Mouse (Mus musculus): Measurements from ENCODE around the gene Atg5. TPM values are rescaled to one million over a fixed set of nuclear protein-coding genes. Genes with fewer than 3 reads are reported as not detected.

Atg5 gene
- polyA plus RNA-seq, 1 experiment from 2014 or later: 53.7 TPM

DNA sequence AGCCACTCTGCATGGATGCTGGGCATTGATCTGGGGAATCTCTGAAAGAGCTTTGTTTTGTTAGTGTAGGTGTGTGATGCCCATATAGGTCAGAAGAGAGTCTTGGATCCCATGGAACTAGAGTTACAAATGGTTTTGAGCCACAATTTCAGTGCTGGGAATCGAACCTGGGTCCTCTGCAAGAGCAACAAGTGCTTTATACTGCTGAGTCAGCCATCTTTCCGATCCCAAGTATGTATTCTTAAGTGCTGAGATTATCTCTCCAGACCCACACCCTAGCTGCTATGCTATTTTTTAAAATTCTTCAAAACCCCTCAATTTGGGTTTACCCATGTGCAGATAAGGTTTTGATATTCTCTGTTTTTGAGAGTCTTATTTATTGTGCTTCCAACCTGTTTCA lies 22.7 kb downstream of the Atg5 start:
- H3K4me1 ChIP-seq (replicated peaks): no peaks in the 10 kb centered on the region
- WGBS: 96% methylated on average over 2 of the region's 2 CpGs
- H3K36me3 ChIP-seq: peaks cover 3% of the 10 kb centered on the region
- H3K4me2 ChIP-seq (replicated peaks): no peak overlapping the region
- no peaks in the 10 kb centered on the region for H3K27me3 ChIP-seq (replicated peaks)
- no peaks in the 10 kb centered on the region for H3K9me3 ChIP-seq
- H3K9ac ChIP-seq: no peak overlapping the region
- H3K4me3 ChIP-seq (replicated peaks): no peak overlapping the region
- no peak overlapping the region for H3K27ac ChIP-seq
- no peak for ATAC-seq

DNA sequence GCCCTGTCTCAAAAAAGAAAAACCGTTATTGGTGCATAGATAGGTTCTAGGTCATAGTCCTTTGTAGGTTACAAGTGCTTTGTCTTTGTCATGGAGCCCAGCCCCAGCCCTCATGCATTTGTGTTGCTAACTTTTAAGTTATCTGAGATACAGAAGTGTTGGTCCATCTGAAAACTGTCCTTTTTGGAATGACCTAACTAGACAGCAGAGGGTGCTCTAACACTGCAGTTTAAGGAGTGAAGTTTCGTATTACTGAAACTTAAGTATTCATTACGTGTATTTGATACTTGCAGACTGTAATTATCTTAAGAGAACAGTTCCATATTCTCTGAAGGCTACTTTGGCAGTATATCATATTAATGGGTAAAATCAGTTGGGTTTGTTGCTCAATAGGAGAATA lies 24.0 kb downstream of the Atg5 start:
- peaks cover 3% of the 10 kb centered on the region; the same call in 1 of the 2 replicates for H3K36me3 ChIP-seq
- H3K4me3 ChIP-seq (replicated peaks): no peak overlapping the region
- H3K27ac ChIP-seq: no peak overlapping the region
- no peak overlapping the region for H3K4me2 ChIP-seq (replicated peaks)
- H3K4me1 ChIP-seq (replicated peaks): no peaks in the 10 kb centered on the region
- 50% methylated on average over 3 of the region's 3 CpGs for WGBS
- ATAC-seq: no peak
- H3K9ac ChIP-seq: no peak overlapping the region
- no peaks in the 10 kb centered on the region for H3K27me3 ChIP-seq (replicated peaks)
- H3K9me3 ChIP-seq: no peaks in the 10 kb centered on the region

- no peaks in the 10 kb centered on the region for H3K27me3 ChIP-seq (replicated peaks)
- no peaks in the 10 kb centered on the region for H3K4me1 ChIP-seq (replicated peaks)
- H3K4me3 ChIP-seq (replicated peaks): no peak overlapping the region
- peaks cover 4% of the 10 kb centered on the region for H3K36me3 ChIP-seq
- no peak overlapping the region for H3K27ac ChIP-seq
- no peak overlapping the region for H3K4me2 ChIP-seq (replicated peaks)
- 79% methylated on average over 9 of the region's 9 CpGs for WGBS
- no peak for ATAC-seq
- no peak overlapping the region for H3K9ac ChIP-seq
- H3K9me3 ChIP-seq: no peaks in the 10 kb centered on the region
Observed at GRCm38 (mm10) chr10:44299165-44299564, 31.0 kb downstream of the Atg5 start.

DNA sequence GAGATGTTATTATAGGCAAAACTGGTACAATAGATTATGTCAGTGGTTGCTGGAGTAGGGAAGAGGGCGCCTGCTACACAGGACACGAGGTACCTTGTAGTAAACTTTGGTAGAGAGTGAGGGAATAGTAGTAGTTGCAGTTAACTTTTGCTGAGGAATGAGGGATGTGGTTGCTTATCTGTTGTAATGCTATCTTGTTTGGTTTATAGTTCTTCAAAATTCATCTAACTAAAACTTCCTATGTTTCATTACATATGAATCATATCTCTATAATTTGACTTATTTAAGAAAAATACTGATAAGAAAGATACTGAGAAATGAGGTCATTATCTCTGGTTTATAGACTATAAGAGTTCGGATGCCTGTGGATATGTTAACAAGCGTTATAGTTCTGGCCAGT lies 31.9 kb downstream of the Atg5 start:
- no peaks in the 10 kb centered on the region for H3K9me3 ChIP-seq
- no peak overlapping the region for H3K27ac ChIP-seq
- peaks cover 6% of the 10 kb centered on the region for H3K36me3 ChIP-seq
- no peak overlapping the region for H3K4me3 ChIP-seq (replicated peaks)
- WGBS: 80% methylated on average over 4 of the region's 4 CpGs
- H3K4me2 ChIP-seq (replicated peaks): no peak overlapping the region
- ATAC-seq: no peak
- H3K4me1 ChIP-seq (replicated peaks): no peaks in the 10 kb centered on the region
- H3K27me3 ChIP-seq (replicated peaks): no peaks in the 10 kb centered on the region
- H3K9ac ChIP-seq: no peak overlapping the region

- Histone ChIP-seq H3K27ac (no peak overlapping the region), H3K4me1 (replicated peaks) (no peaks in the 10 kb centered on the region)
- WGBS: 95% methylated on average over 15 of the region's 15 CpGs
Observed at GRCm38 (mm10) chr10:44303648-44304329, 35.6 kb downstream of the Atg5 start.

DNA sequence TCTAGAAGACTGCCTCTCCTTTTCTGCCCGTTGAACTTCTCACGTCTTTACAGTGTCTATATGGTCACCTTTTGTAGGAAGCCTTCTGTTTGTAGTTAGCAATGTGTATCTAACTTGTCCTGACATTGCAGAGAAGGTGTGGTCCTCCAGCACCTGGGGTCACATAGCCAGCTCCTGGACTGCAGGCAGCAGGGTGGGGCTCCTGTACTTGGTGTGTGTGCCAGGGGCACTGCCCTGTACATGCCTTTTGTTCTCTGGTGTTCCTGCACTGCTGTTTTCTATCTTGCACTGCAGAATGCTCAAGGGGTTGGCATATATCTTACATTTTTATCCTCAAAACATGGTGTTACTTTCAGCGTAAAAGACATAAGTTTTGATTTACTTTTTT lies 36.2 kb downstream of the Atg5 start:
- Histone ChIP-seq H3K27me3 (replicated peaks) (no peaks in the 10 kb centered on the region), H3K4me3 (replicated peaks) (no peak overlapping the region), H3K27ac (no peak overlapping the region), H3K4me2 (replicated peaks) (no peak overlapping the region), H3K9me3 (no peaks in the 10 kb centered on the region), H3K9ac (no peak overlapping the region), H3K36me3 (peaks cover 6% of the 10 kb centered on the region), H3K4me1 (replicated peaks) (no peaks in the 10 kb centered on the region)
- 87% methylated on average over 3 of the region's 3 CpGs for WGBS
- no peak for ATAC-seq

More at GRCm38 (mm10) chr10:44303648-44304329, 35.6 kb downstream of the Atg5 start:
- no peak for ATAC-seq
- no peaks in the 10 kb centered on the region for H3K27me3 ChIP-seq (replicated peaks)
- H3K36me3 ChIP-seq: peaks cover 6% of the 10 kb centered on the region
- H3K4me3 ChIP-seq (replicated peaks): no peak overlapping the region
- no peak overlapping the region for H3K4me2 ChIP-seq (replicated peaks)
- H3K9me3 ChIP-seq: no peaks in the 10 kb centered on the region
- no peak overlapping the region for H3K9ac ChIP-seq

- Histone ChIP-seq H3K4me3 (replicated peaks) (no peak overlapping the region), H3K4me2 (replicated peaks) (no peak overlapping the region), H3K27me3 (replicated peaks) (no peaks in the 10 kb centered on the region), H3K4me1 (replicated peaks) (no peaks in the 10 kb centered on the region), H3K9me3 (no peaks in the 10 kb centered on the region), H3K36me3 (peaks cover 6% of the 10 kb centered on the region), H3K9ac (no peak overlapping the region), H3K27ac (no peak overlapping the region)
- no peak for ATAC-seq
- 82% methylated on average over 3 of the region's 3 CpGs for WGBS
Observed at GRCm38 (mm10) chr10:44304845-44305244, 36.7 kb downstream of the Atg5 start.

GRCm38 (mm10) chr10:44306308-44306707 lies 38.1 kb downstream of the Atg5 start:
- peaks cover 6% of the 10 kb centered on the region for H3K36me3 ChIP-seq
- no peak overlapping the region for H3K9ac ChIP-seq
- H3K4me1 ChIP-seq (replicated peaks): no peaks in the 10 kb centered on the region
- no peak overlapping the region for H3K27ac ChIP-seq
- H3K9me3 ChIP-seq: no peaks in the 10 kb centered on the region
- H3K4me2 ChIP-seq (replicated peaks): no peak overlapping the region
- H3K27me3 ChIP-seq (replicated peaks): no peaks in the 10 kb centered on the region
- WGBS: 96% methylated on average over 6 of the region's 6 CpGs
- ATAC-seq: no peak
- no peak overlapping the region for H3K4me3 ChIP-seq (replicated peaks)

- Histone ChIP-seq H3K4me3 (replicated peaks) (no peak overlapping the region), H3K9me3 (no peaks in the 10 kb centered on the region), H3K27ac (no peak overlapping the region), H3K27me3 (replicated peaks) (no peaks in the 10 kb centered on the region), H3K9ac (no peak overlapping the region), H3K36me3 (peaks cover 6% of the 10 kb centered on the region), H3K4me1 (replicated peaks) (no peaks in the 10 kb centered on the region), H3K4me2 (replicated peaks) (no peak overlapping the region)
- no peak for ATAC-seq
Observed at GRCm38 (mm10) chr10:44308280-44308679, 40.1 kb downstream of the Atg5 start.

DNA sequence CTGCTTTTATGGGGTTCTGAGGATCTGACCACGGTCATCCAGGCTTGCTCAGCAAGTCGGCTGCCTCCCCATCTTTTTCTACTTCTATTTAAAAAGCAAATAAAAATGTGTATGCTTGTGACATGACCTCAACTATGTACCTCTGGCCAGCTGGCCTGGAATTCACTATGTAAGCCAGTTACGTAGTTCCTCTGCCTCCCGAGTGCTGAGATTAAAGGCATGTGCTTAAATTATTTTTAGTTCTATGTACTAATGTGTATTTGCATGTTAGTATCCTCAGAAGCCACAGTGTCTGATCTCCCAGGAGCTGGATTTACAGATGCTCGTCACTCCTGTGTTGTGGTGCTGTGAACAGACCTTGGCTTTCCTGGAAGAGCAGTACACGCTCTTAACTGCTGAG lies 41.1 kb downstream of the Atg5 start:
- 78% methylated on average over 6 of the region's 6 CpGs for WGBS

DNA sequence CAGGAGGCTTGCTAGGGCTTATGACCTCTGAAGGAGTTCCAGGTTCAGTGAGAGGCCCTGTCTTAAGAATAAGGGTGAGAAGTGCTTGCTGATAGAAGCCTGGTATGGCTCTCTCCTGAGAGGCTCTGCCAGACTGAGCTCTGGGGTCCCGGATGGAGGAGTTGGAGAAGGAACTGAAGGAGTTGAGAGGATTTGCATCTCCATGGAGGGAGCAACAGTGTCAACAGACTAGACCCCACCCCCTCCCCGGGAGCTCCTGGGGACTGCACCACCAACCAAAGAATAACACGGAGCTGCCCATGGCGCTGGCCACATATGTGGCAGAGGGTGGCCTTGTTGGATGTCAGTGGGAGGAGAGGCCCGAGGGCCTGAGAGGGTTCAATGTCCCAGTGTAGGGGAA lies 47.1 kb downstream of the Atg5 start:
- Histone ChIP-seq H3K4me1 (replicated peaks) (peaks cover 8% of the 10 kb centered on the region), H3K36me3 (no peaks in the 10 kb centered on the region), H3K27me3 (replicated peaks) (no peaks in the 10 kb centered on the region), H3K4me2 (replicated peaks) (no peak overlapping the region), H3K9ac (no peak overlapping the region), H3K4me3 (replicated peaks) (no peak overlapping the region), H3K27ac (no peak overlapping the region), H3K9me3 (no peaks in the 10 kb centered on the region)
- WGBS: 55% methylated on average over 5 of the region's 5 CpGs
- ATAC-seq: no peak

More for the DNA sequence above, 41.1 kb downstream of the Atg5 start:
- Histone ChIP-seq H3K36me3 (peaks cover 1% of the 10 kb centered on the region; the same call in 1 of the 2 replicates), H3K27me3 (replicated peaks) (no peaks in the 10 kb centered on the region), H3K9ac (no peak overlapping the region), H3K27ac (no peak overlapping the region), H3K4me1 (replicated peaks) (no peaks in the 10 kb centered on the region), H3K4me2 (replicated peaks) (no peak overlapping the region), H3K9me3 (no peaks in the 10 kb centered on the region), H3K4me3 (replicated peaks) (no peak overlapping the region)
- ATAC-seq: no peak

DNA sequence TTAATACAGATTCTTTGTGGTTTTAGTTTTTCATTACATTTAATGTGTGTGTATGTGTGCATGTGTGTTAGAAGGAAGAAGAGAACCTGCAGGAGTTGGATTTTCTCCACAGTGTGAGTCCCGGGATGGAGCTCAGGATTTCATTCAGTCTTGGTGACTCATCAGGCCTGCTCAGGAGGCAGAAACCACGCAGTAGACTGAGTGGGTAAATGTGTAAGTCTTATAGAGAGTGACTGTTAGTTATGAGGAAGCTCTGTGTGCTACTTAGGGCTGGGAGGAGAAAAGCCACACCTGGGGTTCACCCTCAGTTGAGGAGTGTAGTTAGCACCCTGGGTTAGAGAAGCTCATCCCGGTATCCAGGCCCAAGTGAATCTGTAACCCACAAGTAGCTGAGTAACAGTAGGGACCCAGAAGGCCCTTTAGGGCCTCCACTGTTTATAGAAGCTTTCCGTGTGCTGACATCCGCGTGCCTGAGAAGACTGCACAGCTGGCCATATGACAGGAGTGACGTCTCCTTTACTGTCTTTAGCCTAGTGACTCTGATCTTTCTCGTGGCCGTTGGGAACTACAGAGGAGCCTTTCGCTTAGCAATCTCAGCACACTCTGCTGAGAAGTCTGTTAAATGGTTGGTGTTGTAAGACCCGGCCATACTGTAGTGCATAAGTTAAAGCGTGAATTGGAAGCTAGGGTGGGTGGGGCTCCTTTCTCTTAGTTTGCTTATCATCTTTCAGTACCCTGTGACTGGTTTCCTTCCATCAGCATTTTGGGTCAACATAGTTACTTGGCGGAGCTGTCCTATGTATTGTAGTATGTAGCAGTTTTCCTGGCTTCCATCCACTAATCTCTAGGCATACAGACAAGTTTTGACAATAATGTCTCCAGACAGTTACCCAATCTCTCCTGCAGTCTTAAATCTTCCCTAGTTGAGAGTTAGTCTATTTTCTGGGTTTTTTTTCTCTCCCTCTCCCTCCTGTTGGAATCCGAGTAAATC lies 48.4 kb downstream of the Atg5 start:
- Histone ChIP-seq H3K36me3 (no peaks in the 10 kb centered on the region), H3K9ac (no peak overlapping the region), H3K4me1 (replicated peaks) (peaks cover 8% of the 10 kb centered on the region), H3K9me3 (no peaks in the 10 kb centered on the region), H3K4me3 (replicated peaks) (no peak overlapping the region), H3K4me2 (replicated peaks) (no peak overlapping the region), H3K27me3 (replicated peaks) (no peaks in the 10 kb centered on the region), H3K27ac (0 out of 2 replicates have a peak overlapping the region, but pooled peaks have one; percentile 32)
- 53% methylated on average over 14 of the region's 14 CpGs for WGBS
- peak; percentile 63 for ATAC-seq

Data from intestine, embryonic 15.5 days (tissue).